Mouse (Mus musculus): ENCODE measurements around the gene Acp6. TPM values are rescaled to one million over a fixed set of nuclear protein-coding genes. Genes with fewer than 3 reads are reported as not detected.
A peak's percentile ranks its signal among the peaks of the same experiment; 100 is the strongest.

The Acp6 gene
- polyA plus RNA-seq, 1 experiment from 2014 or later, result 42.1 TPM

DNA sequence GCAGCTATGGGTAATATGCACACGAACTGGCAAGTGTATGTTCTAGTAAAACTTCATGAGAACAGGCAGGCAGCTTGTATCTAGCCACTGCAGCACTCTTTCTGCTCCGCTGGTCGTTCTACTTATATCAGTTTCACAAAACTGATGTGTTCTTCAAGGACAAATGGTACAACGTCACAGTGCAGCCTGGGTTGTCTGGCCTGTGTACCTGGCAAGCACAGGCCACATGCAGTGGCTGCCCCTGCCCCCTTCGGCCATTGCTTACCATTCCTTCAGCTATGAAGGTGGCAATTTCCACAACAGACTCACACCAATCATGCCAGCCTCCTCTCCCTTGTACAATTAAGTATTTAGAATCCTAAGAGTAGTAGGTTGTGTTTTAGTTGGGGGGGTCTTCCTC is 14.1 kb downstream of the Acp6 start:
- Histone ChIP-seq H3K4me2 (replicated peaks; ENCODE audit: low read depth, low read length) (no peak overlapping the region), H3K9ac (ENCODE audit: low read depth, low read length) (no peak overlapping the region), H3K4me3 (ENCODE audit: low read length) (no peak overlapping the region), H3K27ac (ENCODE audit: low read depth, low read length) (no peak overlapping the region), H3K4me1 (ENCODE audit: control insufficient read depth, insufficient read depth, low read length) (peaks cover 6% of the 10 kb centered on the region; the same call in 1 of the 2 replicates), H3K36me3 (ENCODE audit: control insufficient read depth, insufficient read depth, low read length) (no peaks in the 10 kb centered on the region; the same call in 1 of the 2 replicates), H3K9me3 (ENCODE audit: control insufficient read depth, low read length) (no peaks in the 10 kb centered on the region), H3K27me3 (ENCODE audit: control insufficient read depth, insufficient read depth, low read length) (no peaks in the 10 kb centered on the region)
- WGBS, result 60% methylated on average over 5 of the region's 5 CpGs
- ATAC-seq (ENCODE audit: low FRiP score, low TSS enrichment), result no peak

- no peaks in the 10 kb centered on the region for H3K27me3 ChIP-seq (ENCODE audit: control insufficient read depth, insufficient read depth, low read length)
- WGBS, result 59% methylated on average over 6 of the region's 6 CpGs
- no peaks in the 10 kb centered on the region for H3K9me3 ChIP-seq (ENCODE audit: control insufficient read depth, low read length)
- no peak for ATAC-seq (ENCODE audit: low FRiP score, low TSS enrichment)
- no peak overlapping the region for H3K4me3 ChIP-seq (ENCODE audit: low read length)
- no peak overlapping the region for H3K4me2 ChIP-seq (replicated peaks; ENCODE audit: low read depth, low read length)
- H3K4me1 ChIP-seq (ENCODE audit: control insufficient read depth, insufficient read depth, low read length), result no peaks in the 10 kb centered on the region
- H3K36me3 ChIP-seq (ENCODE audit: control insufficient read depth, insufficient read depth, low read length), result no peaks in the 10 kb centered on the region; the same call in 1 of the 2 replicates
- no peak overlapping the region for H3K9ac ChIP-seq (ENCODE audit: low read depth, low read length)
- no peak overlapping the region for H3K27ac ChIP-seq (ENCODE audit: low read depth, low read length)
Observed at GRCm38 (mm10) chr3:97178885-97179284, 20.3 kb downstream of the Acp6 start.

- Histone ChIP-seq H3K4me2 (replicated peaks; ENCODE audit: low read depth, low read length) (no peak overlapping the region), H3K27me3 (ENCODE audit: control insufficient read depth, insufficient read depth, low read length) (no peaks in the 10 kb centered on the region), H3K9me3 (ENCODE audit: control insufficient read depth, low read length) (no peaks in the 10 kb centered on the region), H3K4me1 (ENCODE audit: control insufficient read depth, insufficient read depth, low read length) (no peaks in the 10 kb centered on the region), H3K9ac (ENCODE audit: low read depth, low read length) (no peak overlapping the region), H3K4me3 (ENCODE audit: low read length) (no peak overlapping the region), H3K27ac (ENCODE audit: low read depth, low read length) (no peak overlapping the region), H3K36me3 (ENCODE audit: control insufficient read depth, insufficient read depth, low read length) (no peaks in the 10 kb centered on the region; the same call in 1 of the 2 replicates)
- no peak for ATAC-seq (ENCODE audit: low FRiP score, low TSS enrichment)
- WGBS, result 22% methylated on average over 6 of the region's 6 CpGs
Observed at GRCm38 (mm10) chr3:97180527-97180926, 21.9 kb downstream of the Acp6 start.

- no peak for ATAC-seq (ENCODE audit: low FRiP score, low TSS enrichment)
- Histone ChIP-seq H3K9ac (ENCODE audit: low read depth, low read length) (no peak overlapping the region), H3K27me3 (ENCODE audit: control insufficient read depth, insufficient read depth, low read length) (no peaks in the 10 kb centered on the region), H3K36me3 (ENCODE audit: control insufficient read depth, insufficient read depth, low read length) (no peaks in the 10 kb centered on the region), H3K4me3 (ENCODE audit: low read length) (no peak overlapping the region), H3K4me2 (replicated peaks; ENCODE audit: low read depth, low read length) (no peak overlapping the region), H3K27ac (ENCODE audit: low read depth, low read length) (no peak overlapping the region), H3K4me1 (ENCODE audit: control insufficient read depth, insufficient read depth, low read length) (no peaks in the 10 kb centered on the region), H3K9me3 (ENCODE audit: control insufficient read depth, low read length) (no peaks in the 10 kb centered on the region)
- 40% methylated on average over 3 of the region's 3 CpGs for WGBS
Observed at GRCm38 (mm10) chr3:97183810-97184209, 25.2 kb downstream of the Acp6 start.

DNA sequence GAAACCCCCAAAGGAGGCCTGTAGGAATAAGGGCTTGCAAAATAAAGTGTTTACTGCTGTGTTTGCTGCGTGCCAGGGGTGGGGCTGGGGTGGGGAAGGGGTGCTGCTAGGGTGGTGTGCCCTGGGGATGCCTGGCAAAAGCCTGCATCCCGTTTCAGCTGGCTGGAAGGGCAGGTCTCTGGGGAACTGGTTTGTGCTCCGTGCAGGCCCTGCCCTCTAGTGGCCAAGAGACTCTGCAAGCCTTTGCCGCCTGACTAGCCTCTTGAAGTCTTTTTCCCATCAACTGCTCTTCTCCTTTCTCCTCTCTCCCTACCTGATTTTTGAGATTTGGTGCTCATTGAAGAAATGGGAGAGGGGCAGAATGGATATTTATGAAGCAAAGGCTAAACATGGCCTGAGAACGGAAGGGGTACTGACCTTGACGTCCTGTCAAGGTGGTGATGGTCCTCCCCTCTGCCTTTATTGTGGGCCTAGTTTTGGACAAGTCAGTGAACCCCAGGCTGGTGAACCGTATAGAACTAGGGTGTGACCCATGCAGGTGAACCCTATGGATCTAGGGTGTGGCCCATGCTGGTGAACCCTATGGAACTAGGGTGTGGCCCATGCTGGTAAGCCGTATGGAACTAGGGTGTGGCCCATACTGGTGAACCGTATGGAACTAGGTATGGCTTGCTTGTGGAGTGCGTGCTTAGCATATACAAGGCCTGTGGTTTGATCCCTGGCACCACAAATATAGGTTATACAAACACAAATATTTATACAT is 26.7 kb downstream of the Acp6 start:
- WGBS, result 45% methylated on average over 10 of the region's 10 CpGs
- Histone ChIP-seq H3K27ac (ENCODE audit: low read depth, low read length) (no peak overlapping the region), H3K4me2 (replicated peaks; ENCODE audit: low read depth, low read length) (no peak overlapping the region), H3K4me1 (ENCODE audit: control insufficient read depth, insufficient read depth, low read length) (no peaks in the 10 kb centered on the region), H3K4me3 (ENCODE audit: low read length) (no peak overlapping the region), H3K27me3 (ENCODE audit: control insufficient read depth, insufficient read depth, low read length) (no peaks in the 10 kb centered on the region), H3K9me3 (ENCODE audit: control insufficient read depth, low read length) (no peaks in the 10 kb centered on the region), H3K36me3 (ENCODE audit: control insufficient read depth, insufficient read depth, low read length) (no peaks in the 10 kb centered on the region), H3K9ac (ENCODE audit: low read depth, low read length) (no peak overlapping the region)
- peak; percentile 44; the same call in 1 of the 2 replicates for ATAC-seq (ENCODE audit: low FRiP score, low TSS enrichment)

DNA sequence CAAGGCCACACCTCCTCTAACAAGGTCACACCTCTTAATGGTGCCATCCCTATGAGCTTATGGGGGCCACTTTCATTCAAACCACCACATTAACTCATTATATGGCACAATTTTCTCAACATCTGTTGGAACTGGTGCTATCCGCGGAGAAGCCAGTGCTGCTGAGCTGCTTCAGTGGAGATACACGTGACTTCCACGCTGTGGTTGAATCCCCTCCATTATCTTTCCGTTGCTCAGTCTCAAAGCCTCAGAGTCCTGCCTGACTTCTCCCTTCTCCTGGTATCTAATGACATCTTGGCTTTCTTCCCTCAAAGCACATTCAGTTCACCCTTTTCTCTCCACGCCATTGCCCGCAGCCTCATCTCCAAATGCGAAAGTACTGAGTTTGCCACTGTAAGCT is 38.0 kb downstream of the Acp6 start:
- Histone ChIP-seq H3K36me3 (ENCODE audit: control insufficient read depth, insufficient read depth, low read length) (no peaks in the 10 kb centered on the region), H3K27me3 (ENCODE audit: control insufficient read depth, insufficient read depth, low read length) (no peaks in the 10 kb centered on the region), H3K27ac (ENCODE audit: low read depth, low read length) (no peak overlapping the region), H3K4me3 (ENCODE audit: low read length) (no peak overlapping the region), H3K9ac (ENCODE audit: low read depth, low read length) (no peak overlapping the region), H3K9me3 (ENCODE audit: control insufficient read depth, low read length) (no peaks in the 10 kb centered on the region), H3K4me1 (ENCODE audit: control insufficient read depth, insufficient read depth, low read length) (peaks cover 3% of the 10 kb centered on the region; the same call in 1 of the 2 replicates), H3K4me2 (replicated peaks; ENCODE audit: low read depth, low read length) (no peak overlapping the region)
- ATAC-seq (ENCODE audit: low FRiP score, low TSS enrichment), result no peak
- 89% methylated on average over 8 of the region's 8 CpGs for WGBS

DNA sequence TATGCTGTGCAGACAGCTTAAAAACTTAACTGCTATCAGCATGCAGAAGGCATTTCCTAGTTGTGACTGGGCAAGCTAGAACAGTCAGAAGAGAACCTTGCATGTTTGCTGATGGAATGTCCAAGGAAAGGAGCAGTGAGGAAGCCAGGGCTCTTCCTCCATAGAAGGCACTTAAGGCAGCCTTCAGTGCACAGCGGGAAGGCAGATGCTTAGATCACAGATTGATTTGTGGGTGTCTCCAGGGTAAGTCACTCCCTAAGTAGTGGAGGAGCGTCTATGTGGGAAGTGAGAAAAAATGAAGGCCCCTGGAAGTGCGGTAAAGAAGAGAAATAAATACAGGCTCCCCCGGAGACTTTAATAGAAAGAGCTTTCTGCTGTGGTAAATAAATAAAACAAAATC is 40.7 kb downstream of the Acp6 start:
- peaks cover 7% of the 10 kb centered on the region; the same call in 1 of the 2 replicates for H3K36me3 ChIP-seq (ENCODE audit: control insufficient read depth, insufficient read depth, low read length)
- H3K9ac ChIP-seq (ENCODE audit: low read depth, low read length), result no peak overlapping the region
- no peak overlapping the region for H3K4me2 ChIP-seq (replicated peaks; ENCODE audit: low read depth, low read length)
- no peak for ATAC-seq (ENCODE audit: low FRiP score, low TSS enrichment)
- H3K27ac ChIP-seq (ENCODE audit: low read depth, low read length), result no peak overlapping the region
- 10% methylated on average over 4 of the region's 4 CpGs for WGBS
- no peak overlapping the region for H3K4me3 ChIP-seq (ENCODE audit: low read length)
- peaks cover 3% of the 10 kb centered on the region; the same call in 1 of the 2 replicates for H3K4me1 ChIP-seq (ENCODE audit: control insufficient read depth, insufficient read depth, low read length)
- H3K27me3 ChIP-seq (ENCODE audit: control insufficient read depth, insufficient read depth, low read length), result no peaks in the 10 kb centered on the region
- no peaks in the 10 kb centered on the region for H3K9me3 ChIP-seq (ENCODE audit: control insufficient read depth, low read length)

DNA sequence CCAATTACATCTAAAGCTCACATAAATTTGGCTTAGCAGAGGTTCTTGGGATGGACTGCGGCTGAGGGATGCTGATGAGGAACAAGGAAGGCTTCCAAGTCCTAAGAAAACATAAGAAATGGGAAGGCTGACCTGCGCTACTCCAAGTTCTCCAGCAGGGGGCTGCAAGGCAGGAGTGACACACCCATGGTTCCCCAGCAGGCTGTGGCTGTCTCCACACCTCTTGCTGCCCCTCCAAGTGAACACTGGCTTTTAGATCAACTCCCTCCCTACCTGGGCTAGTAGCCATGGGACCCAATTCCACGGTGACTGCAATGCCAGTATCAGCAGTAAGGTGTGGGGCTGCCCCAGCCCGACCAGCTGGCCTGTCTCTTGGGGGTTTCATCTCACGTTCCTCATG is 43.4 kb downstream of the Acp6 start:
- H3K36me3 ChIP-seq (ENCODE audit: control insufficient read depth, insufficient read depth, low read length), result peaks cover 32% of the 10 kb centered on the region
- H3K27me3 ChIP-seq (ENCODE audit: control insufficient read depth, insufficient read depth, low read length), result no peaks in the 10 kb centered on the region
- no peak overlapping the region for H3K4me3 ChIP-seq (ENCODE audit: low read length)
- no peaks in the 10 kb centered on the region for H3K9me3 ChIP-seq (ENCODE audit: control insufficient read depth, low read length)
- WGBS, result 40% methylated on average over 5 of the region's 5 CpGs
- ATAC-seq (ENCODE audit: low FRiP score, low TSS enrichment), result peak; percentile 64; the same call in 1 of the 2 replicates
- no peak overlapping the region for H3K4me2 ChIP-seq (replicated peaks; ENCODE audit: low read depth, low read length)
- no peak overlapping the region for H3K9ac ChIP-seq (ENCODE audit: low read depth, low read length)
- peaks cover 3% of the 10 kb centered on the region; the same call in 1 of the 2 replicates for H3K4me1 ChIP-seq (ENCODE audit: control insufficient read depth, insufficient read depth, low read length)
- no peak overlapping the region for H3K27ac ChIP-seq (ENCODE audit: low read depth, low read length)

DNA sequence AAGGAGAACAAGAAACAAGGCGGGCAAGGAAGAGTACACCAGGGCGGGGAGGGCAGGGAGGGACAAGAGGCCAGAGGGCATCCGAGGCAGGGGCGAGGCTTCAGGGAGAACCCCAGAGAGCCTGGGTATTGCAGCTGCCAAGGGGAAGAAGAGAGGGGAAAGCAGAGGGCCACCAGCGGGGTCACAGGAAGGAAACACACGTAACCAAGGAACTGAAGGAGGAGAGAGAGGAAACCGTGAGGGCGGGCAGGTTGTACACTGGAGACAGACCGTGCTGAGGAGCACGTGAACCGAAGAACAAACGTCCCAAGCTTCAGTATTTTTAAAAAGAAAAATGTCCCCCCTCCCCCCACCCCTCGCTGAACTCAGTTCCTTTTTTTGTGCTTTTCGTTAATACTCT is 45.3 kb downstream of the Acp6 start:
- no peak overlapping the region for H3K4me2 ChIP-seq (replicated peaks; ENCODE audit: low read depth, low read length)
- ATAC-seq (ENCODE audit: low FRiP score, low TSS enrichment), result no peak
- peaks cover 50% of the 10 kb centered on the region for H3K36me3 ChIP-seq (ENCODE audit: control insufficient read depth, insufficient read depth, low read length)
- no peak overlapping the region for H3K4me3 ChIP-seq (ENCODE audit: low read length)
- peaks cover 3% of the 10 kb centered on the region; the same call in 1 of the 2 replicates for H3K4me1 ChIP-seq (ENCODE audit: control insufficient read depth, insufficient read depth, low read length)
- H3K9me3 ChIP-seq (ENCODE audit: control insufficient read depth, low read length), result no peaks in the 10 kb centered on the region
- WGBS, result 76% methylated on average over 14 of the region's 14 CpGs
- no peaks in the 10 kb centered on the region for H3K27me3 ChIP-seq (ENCODE audit: control insufficient read depth, insufficient read depth, low read length)
- H3K9ac ChIP-seq (ENCODE audit: low read depth, low read length), result no peak overlapping the region
- H3K27ac ChIP-seq (ENCODE audit: low read depth, low read length), result no peak overlapping the region

Data from kidney, embryonic 14.5 days (tissue).